Mouse (Mus musculus) kidney, adult 2 months (tissue): ENCODE measurements around the gene Rabgef1.

Experiments
- CTCF ChIP-seq: fragments of 200-500 bp; conservative IDR thresholded peaks from 2 replicates; pipeline ENCODE4 v1.5.1; 2011; ENCODE audit warnings: low read depth, mild to moderate bottlenecking, control low read depth, low read length, moderate library complexity, mixed read lengths; ENCODE audit not compliant: insufficient read depth, insufficient read length
- POLR2A ChIP-seq: fragments of 200-500 bp; IDR thresholded peaks from one replicate; pipeline ENCODE4 v1.6.1; 2011; ENCODE audit warnings: low read depth, low read length, control low read depth

- no peak for TF ChIP-seq CTCF
- TF ChIP-seq POLR2A = no peak
These were observed 28.8 kb downstream of the Rabgef1 start for GRCm38 (mm10) chr5:130200233-130201029.
